Mouse (Mus musculus): ENCODE results near the gene Kif14. TPM values are rescaled to one million over a fixed set of nuclear protein-coding genes. Genes with fewer than 3 reads are reported as not detected.

The Kif14 gene
- polyA plus RNA-seq, 1 experiment, result 14.6 TPM

DNA sequence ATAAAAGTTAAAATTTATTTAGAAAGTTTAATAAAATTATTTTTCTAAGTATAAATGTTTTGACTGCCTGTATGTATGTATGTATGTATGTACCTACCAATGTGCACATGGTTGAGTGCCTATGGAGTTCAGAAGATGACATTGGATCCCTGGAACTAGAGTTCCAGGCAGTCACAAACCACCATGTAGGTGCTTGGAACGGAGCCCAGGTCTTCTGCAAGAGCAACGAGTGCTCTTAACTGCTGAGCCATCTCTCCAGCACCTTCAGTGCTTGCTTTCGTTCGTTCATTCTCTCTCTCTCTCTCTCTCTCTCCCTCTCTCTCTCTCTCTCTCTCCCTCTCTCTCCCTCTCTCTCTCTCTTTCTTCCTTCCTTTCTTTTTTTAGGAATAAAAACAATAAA lies 18.8 kb upstream of the Kif14 start:
- Histone ChIP-seq H3K27ac (ENCODE audit: insufficient read depth, low read length) (no peak overlapping the region), H3K4me3 (ENCODE audit: insufficient read depth, low read length) (no peak overlapping the region), H3K4me1 (ENCODE audit: control insufficient read depth, insufficient read depth, low read length) (no peaks in the 10 kb centered on the region)
- TF ChIP-seq CTCF (IDR thresholded peaks at IDR 0.05; ENCODE audit: borderline replicate concordance, insufficient read depth, low read length), result no peak
- no peak for TF ChIP-seq POLR2A (IDR thresholded peaks at IDR 0.05; ENCODE audit: low read depth, low read length)

DNA sequence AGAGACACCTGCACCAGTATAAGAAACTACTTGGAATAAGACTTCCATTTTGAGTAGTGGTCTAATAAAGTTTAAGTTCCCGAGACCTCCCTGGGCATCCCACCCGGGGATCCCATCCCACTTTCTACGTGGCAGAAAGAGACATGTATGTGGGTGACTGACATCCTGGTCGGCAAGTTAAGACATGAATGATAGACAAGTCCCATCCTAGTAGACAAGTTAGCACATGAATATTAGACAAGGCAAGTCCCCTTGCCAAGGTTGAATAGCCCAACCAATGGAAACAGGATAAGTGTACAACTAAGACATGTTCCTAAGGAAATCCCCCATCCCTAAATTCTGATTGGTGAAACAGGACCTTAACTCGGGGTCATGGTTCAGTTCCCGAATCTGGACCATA lies 16.6 kb upstream of the Kif14 start:
- no peak overlapping the region for H3K4me3 ChIP-seq (ENCODE audit: insufficient read depth, low read length)
- H3K27ac ChIP-seq (ENCODE audit: insufficient read depth, low read length), result no peak overlapping the region
- TF ChIP-seq POLR2A (IDR thresholded peaks at IDR 0.05; ENCODE audit: low read depth, low read length) (no peak), CTCF (IDR thresholded peaks at IDR 0.05; ENCODE audit: borderline replicate concordance, insufficient read depth, low read length) (no peak)
- H3K4me1 ChIP-seq (ENCODE audit: control insufficient read depth, insufficient read depth, low read length), result no peaks in the 10 kb centered on the region

DNA sequence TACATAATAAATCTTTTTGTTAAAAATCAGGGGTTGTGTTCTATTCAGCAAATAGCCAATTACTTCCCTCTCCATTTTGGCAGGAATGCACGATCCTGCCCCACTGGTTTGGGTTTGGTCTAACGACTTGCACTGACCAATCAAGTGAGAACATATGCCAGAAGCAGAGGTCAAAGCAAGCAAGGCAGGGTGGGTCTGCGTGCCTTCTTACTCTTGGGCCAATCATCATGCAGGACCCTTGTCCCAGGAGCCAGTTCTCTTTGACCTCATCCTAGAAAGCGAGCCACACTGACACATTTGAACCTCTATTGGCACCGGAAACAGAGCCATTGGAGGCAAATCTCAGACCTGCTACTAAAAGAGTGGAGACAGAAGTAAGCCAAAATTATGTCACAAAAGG lies 15.9 kb upstream of the Kif14 start:
- Histone ChIP-seq H3K4me3 (ENCODE audit: insufficient read depth, low read length) (no peak overlapping the region), H3K4me1 (ENCODE audit: control insufficient read depth, insufficient read depth, low read length) (no peaks in the 10 kb centered on the region), H3K27ac (ENCODE audit: insufficient read depth, low read length) (no peak overlapping the region)
- TF ChIP-seq CTCF (IDR thresholded peaks at IDR 0.05; ENCODE audit: borderline replicate concordance, insufficient read depth, low read length) (no peak), POLR2A (IDR thresholded peaks at IDR 0.05; ENCODE audit: low read depth, low read length) (no peak)

DNA sequence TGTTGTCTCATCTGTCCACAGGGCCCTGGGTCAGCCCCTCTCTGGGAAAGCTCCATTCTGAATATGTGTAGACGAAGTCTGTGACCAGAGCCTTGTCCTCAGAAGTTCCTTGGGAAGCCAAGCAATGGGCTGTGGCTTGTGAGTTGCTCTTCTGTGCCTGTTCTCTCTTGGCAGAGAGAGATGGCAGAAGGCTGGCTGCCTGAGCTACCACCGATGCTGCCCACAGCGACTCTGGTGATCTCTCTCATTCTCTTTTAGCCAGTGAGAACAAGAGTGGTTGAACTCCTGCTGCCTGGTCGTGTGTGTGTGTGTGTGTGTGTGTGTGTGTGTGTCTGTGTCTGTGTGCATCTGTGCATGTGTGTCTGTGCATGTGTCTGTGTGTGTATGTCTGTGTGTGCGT lies 13.7 kb upstream of the Kif14 start:
- Histone ChIP-seq H3K4me1 (ENCODE audit: control insufficient read depth, insufficient read depth, low read length) (no peaks in the 10 kb centered on the region), H3K27ac (ENCODE audit: insufficient read depth, low read length) (no peak overlapping the region), H3K4me3 (ENCODE audit: insufficient read depth, low read length) (no peak overlapping the region)
- no peak for TF ChIP-seq POLR2A (IDR thresholded peaks at IDR 0.05; ENCODE audit: low read depth, low read length)
- no peak for TF ChIP-seq CTCF (IDR thresholded peaks at IDR 0.05; ENCODE audit: borderline replicate concordance, insufficient read depth, low read length)

DNA sequence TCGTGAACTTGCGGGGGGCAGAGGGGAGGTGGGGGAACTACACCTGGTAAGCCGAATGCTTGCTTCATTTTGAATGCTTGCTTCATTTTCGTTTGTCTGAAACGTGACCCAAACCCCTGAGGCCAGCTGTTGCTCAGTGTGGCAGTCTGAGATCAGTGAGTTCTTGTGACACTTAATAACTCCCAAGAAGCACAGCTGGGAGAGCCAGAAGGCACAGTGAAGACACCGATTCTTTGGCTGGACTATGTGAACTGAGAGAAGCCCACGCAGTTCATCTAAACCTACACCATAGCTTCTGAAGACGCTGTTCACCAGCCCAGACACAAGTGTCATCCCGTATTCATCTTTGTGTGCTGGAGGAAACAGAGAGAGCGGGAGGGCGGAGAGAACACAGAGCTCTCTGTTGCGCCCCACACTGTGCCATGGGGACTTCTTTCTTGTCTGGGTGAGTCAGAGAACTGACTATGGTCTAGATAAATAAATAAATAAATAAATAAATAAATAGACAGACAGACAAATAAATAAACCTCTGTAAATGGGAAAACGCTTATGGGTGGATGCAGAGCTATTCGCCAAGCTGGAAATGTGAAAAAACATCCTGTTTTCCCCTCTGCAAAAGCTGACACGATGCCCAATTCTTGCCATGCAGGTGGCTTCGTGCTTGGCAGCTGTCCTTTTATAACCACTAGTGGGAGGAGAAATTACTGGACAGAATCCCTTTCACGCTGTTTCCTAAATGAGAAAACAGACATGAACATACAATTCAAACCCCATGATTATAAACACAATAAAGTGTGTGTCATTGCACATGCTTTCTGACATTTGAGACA lies 10.2 kb upstream of the Kif14 start:
- no peak overlapping the region for H3K27ac ChIP-seq (ENCODE audit: insufficient read depth, low read length)
- no peaks in the 10 kb centered on the region for H3K4me1 ChIP-seq (ENCODE audit: control insufficient read depth, insufficient read depth, low read length)
- no peak overlapping the region for H3K4me3 ChIP-seq (ENCODE audit: insufficient read depth, low read length)
- TF ChIP-seq POLR2A (IDR thresholded peaks at IDR 0.05; ENCODE audit: low read depth, low read length), result no peak
- TF ChIP-seq CTCF (IDR thresholded peaks at IDR 0.05; ENCODE audit: borderline replicate concordance, insufficient read depth, low read length), result no peak

DNA sequence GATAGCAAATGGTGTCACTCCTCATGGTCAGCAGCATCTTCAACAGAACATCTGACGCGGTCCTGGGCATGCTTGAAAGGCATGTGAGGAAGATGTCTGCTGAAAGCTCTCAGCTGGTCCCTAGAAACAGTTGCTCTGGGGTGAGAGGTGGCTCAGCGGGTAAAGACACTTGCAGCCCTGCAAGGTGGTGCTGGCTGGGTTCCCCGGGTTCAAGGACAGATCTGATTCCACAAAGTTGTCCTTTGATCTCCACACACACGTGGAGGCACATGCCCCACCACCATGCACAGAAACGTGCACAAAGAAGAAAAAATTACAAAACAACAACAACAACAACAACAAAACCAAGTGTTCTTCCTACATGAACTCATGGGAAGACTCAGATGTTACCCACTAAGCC lies 9.4 kb upstream of the Kif14 start:
- no peak for TF ChIP-seq CTCF (IDR thresholded peaks at IDR 0.05; ENCODE audit: borderline replicate concordance, insufficient read depth, low read length)
- no peak for TF ChIP-seq POLR2A (IDR thresholded peaks at IDR 0.05; ENCODE audit: low read depth, low read length)
- Histone ChIP-seq H3K4me1 (ENCODE audit: control insufficient read depth, insufficient read depth, low read length) (no peaks in the 10 kb centered on the region), H3K27ac (ENCODE audit: insufficient read depth, low read length) (no peak overlapping the region), H3K4me3 (ENCODE audit: insufficient read depth, low read length) (no peak overlapping the region)

DNA sequence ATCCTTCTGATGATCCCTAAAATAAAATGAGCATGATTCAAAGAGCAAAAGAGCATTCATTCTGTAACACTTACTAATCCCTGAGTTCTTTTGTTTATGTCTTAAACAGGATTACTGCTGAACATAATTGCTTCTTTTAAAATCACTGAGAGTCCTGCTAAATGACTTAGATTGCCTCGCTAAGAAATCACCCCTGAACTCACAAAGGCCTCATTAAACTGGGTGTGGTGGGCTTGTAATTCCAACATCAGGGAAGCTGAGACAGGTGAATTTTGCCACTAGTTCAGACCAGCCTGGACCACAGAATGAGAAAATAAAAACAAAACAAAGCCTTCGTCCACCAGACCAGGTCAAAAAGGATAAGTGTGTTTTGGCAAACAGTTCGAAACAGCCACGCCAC lies 8.7 kb upstream of the Kif14 start:
- Histone ChIP-seq H3K4me3 (ENCODE audit: insufficient read depth, low read length) (no peak overlapping the region), H3K27ac (ENCODE audit: insufficient read depth, low read length) (no peak overlapping the region), H3K4me1 (ENCODE audit: control insufficient read depth, insufficient read depth, low read length) (no peaks in the 10 kb centered on the region)
- TF ChIP-seq CTCF (IDR thresholded peaks at IDR 0.05; ENCODE audit: borderline replicate concordance, insufficient read depth, low read length) (no peak), POLR2A (IDR thresholded peaks at IDR 0.05; ENCODE audit: low read depth, low read length) (no peak)

DNA sequence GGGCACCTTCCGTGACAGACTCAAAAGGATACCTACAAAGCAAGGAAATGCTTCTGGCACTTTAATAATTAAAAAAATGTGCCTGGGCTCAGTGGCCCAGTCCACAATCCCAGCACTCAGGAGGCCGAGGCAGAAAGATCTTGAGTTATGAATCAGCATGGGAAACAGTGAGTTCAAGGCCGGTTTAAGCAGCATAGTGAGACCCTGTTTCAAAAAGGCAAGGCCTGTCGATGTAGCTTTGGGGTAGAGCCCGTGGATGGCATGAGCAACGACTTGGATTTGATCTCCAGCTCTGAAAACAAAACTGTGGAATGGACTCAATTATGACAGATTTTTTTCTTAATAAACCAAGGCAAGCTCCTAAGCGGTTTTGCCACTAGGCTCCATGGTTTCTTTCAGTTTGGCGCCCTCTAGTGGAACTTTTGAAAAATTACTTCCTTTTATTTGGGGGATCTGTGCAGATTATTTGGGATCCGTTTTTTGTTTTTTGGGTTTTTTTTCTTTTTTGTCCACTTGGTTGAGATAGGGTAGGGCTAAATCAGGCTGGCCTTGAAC lies 7.4 kb upstream of the Kif14 start:
- Histone ChIP-seq H3K27ac (ENCODE audit: insufficient read depth, low read length) (no peak overlapping the region), H3K4me1 (ENCODE audit: control insufficient read depth, insufficient read depth, low read length) (no peaks in the 10 kb centered on the region), H3K4me3 (ENCODE audit: insufficient read depth, low read length) (no peak overlapping the region)
- TF ChIP-seq POLR2A (IDR thresholded peaks at IDR 0.05; ENCODE audit: low read depth, low read length), result no peak
- no peak for TF ChIP-seq CTCF (IDR thresholded peaks at IDR 0.05; ENCODE audit: borderline replicate concordance, insufficient read depth, low read length)

DNA sequence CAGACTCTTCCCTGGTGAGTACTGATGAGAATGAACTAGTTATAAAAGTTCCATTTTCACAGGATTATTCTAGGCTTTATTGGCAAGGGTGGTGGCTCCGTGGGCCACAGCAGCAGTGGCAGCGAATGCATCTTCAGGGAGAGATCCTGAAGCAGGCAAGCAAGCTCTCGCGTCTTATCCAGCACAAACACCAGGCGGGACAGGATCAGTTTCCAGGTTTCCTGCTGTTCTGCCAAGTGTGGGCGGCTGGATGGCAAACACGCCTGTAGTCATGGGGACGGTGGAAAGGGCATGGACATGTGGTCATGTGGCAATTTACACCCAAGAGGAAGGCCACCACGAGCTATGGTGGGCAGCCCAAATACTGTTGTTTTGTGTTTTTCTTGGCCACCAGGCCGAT lies 3.7 kb upstream of the Kif14 start:
- no peak for TF ChIP-seq CTCF (IDR thresholded peaks at IDR 0.05; ENCODE audit: borderline replicate concordance, insufficient read depth, low read length)
- no peak for TF ChIP-seq POLR2A (IDR thresholded peaks at IDR 0.05; ENCODE audit: low read depth, low read length)
- H3K4me1 ChIP-seq (ENCODE audit: control insufficient read depth, insufficient read depth, low read length), result peaks cover 2% of the 10 kb centered on the region; the same call in 1 of the 2 replicates
- no peak overlapping the region for H3K27ac ChIP-seq (ENCODE audit: insufficient read depth, low read length)
- no peak overlapping the region for H3K4me3 ChIP-seq (ENCODE audit: insufficient read depth, low read length)

DNA sequence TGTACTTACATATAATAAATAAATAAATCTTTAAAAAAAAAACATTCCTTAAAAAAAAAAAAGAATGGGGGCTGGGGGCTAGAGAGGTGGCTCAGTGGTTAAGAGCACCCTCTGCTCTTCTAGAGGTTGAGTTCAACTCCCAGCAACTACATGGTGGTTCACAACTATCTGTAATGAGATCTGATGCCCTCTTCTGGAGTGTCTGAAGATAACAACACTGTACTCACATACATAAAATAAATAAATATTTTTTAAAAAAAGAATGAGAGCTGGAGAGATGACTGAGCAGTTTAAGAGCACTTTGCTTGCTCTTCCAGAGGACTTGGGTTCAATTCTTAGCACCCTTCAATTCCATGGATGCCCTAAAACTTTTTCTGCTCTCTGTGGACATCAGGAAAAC lies 975 bp upstream of the Kif14 start:
- Histone ChIP-seq H3K4me1 (ENCODE audit: control insufficient read depth, insufficient read depth, low read length) (peaks cover 5% of the 10 kb centered on the region), H3K4me3 (ENCODE audit: insufficient read depth, low read length) (no peak overlapping the region), H3K27ac (ENCODE audit: insufficient read depth, low read length) (no peak overlapping the region)
- TF ChIP-seq CTCF (IDR thresholded peaks at IDR 0.05; ENCODE audit: borderline replicate concordance, insufficient read depth, low read length) (no peak), POLR2A (IDR thresholded peaks at IDR 0.05; ENCODE audit: low read depth, low read length) (no peak)
